Mouse (Mus musculus): ENCODE measurements around the gene Fhdc1.

DNA sequence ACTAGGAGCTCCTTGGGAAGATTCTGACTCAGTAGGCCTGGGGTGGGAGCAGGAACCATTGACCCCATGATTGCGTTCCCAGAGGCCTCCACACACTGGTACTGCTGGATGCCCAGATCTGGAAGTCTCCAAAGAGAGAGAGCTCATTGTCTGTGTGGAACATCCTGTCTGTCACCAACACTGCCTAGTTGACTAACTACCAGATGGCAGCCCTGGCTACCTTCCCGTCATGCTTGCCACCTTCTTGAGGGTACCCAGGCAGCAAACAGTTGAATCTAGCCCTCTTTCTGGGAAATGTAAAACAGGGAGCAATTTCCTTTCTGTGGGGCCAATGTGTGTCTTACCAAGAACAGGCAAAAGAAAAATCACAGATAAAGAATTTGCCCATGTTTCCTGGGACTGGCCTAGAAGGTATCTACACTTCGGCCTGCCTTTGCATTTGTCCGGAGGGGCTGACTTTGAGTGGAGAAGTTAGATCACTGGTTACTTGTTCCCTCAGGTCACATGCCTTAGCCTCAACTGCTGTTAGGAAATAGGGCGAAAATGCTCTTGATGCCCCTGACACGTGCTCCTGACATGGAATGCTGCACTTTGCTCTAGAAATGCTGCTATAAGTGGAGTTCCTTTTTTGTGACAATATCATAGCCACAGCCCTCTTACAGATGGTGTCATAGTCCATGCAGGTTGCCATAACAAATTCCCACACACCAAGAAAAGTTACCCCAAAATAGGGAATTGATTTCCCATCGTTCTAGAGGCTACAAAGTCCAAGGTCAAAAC, 40.6 kb downstream of the Fhdc1 start:
- TF ChIP-seq CTCF (IDR thresholded peaks at IDR 0.05; ENCODE audit: low read depth, low read length) = no peak
- no peak for TF ChIP-seq POLR2A (IDR thresholded peaks at IDR 0.05; ENCODE audit: borderline replicate concordance, low read depth, low read length)

All from bone marrow macrophage, adult 2 months (primary cell).